ENCODE assay signal across 19 mouse cellular contexts in genomic region chr10:109140421-109140938, GRCm38 (mm10).
"Had no signal": no experiment of that assay in that cellular context is flagged by ENCODE, and none has a peak within 500 bp of the region (broad histone marks: within the 10 kb centered on the region; RNA-seq: fewer than 3 reads in every experiment).

No protein-coding gene starts in this region.

- H3K9me3 ChIP-seq: lung, embryonic 15.5 days; megakaryocyte, embryonic 14.5 days; midbrain, embryonic 13.5 days; midbrain, embryonic 15.5 days; neural tube, embryonic 12.5 days had no signal

- ATAC-seq: liver, postnatal 0 days; lung, postnatal 0 days; midbrain, embryonic 13.5 days; midbrain, embryonic 15.5 days had no signal

- H3K27me3 ChIP-seq: lung, embryonic 15.5 days; megakaryocyte, embryonic 14.5 days; midbrain, embryonic 13.5 days; midbrain, embryonic 15.5 days; neural tube, embryonic 12.5 days had no signal

- H3K4me1 ChIP-seq: lung, embryonic 15.5 days; midbrain, embryonic 13.5 days; midbrain, embryonic 15.5 days; neural tube, embryonic 12.5 days had no signal

- H3K27ac ChIP-seq: lung, embryonic 15.5 days; macrophage; midbrain, embryonic 13.5 days; midbrain, embryonic 15.5 days; neural tube, embryonic 12.5 days had no signal

- H3K4me2 ChIP-seq: lung, embryonic 15.5 days; midbrain, embryonic 11.5 days; midbrain, embryonic 13.5 days; midbrain, embryonic 15.5 days; neural tube, embryonic 12.5 days had no signal

- DNase-seq: liver, postnatal 0 days; lung, adult 2 months; lung, postnatal 14 days; lung, postnatal 36 days; right cerebral cortex, adult 18-20 months; right cerebral cortex, postnatal 25 days; right cerebral cortex, postnatal 4 days; spleen, adult 18-20 months; thymus, adult 18-20 months; thymus, postnatal 14 days; thymus, postnatal 36 days had no signal

- H3K9ac ChIP-seq: liver, postnatal 0 days; lung, embryonic 15.5 days; midbrain, embryonic 13.5 days; midbrain, embryonic 15.5 days; neural tube, embryonic 12.5 days had no signal

- H3K4me3 ChIP-seq: lung, embryonic 15.5 days; megakaryocyte, embryonic 14.5 days; midbrain, embryonic 13.5 days; midbrain, embryonic 15.5 days; neural tube, embryonic 12.5 days had no signal

- H3K36me3 ChIP-seq: lung, embryonic 15.5 days; midbrain, embryonic 13.5 days; midbrain, embryonic 15.5 days; neural tube, embryonic 12.5 days had no signal
